Mouse (Mus musculus): ENCODE measurements around the gene Ccsap. TPM values are rescaled to one million over a fixed set of nuclear protein-coding genes. Genes with fewer than 3 reads are reported as not detected.

Gene Ccsap
- polyA plus RNA-seq (2012; fragmentation: generic; extraction: Trizol): 3.3 TPM
- long read RNA-seq, experiment 1, partial matches to known transcripts: 0 of 3 reads
- long read RNA-seq, experiment 1, other reads (novel, unspliced or antisense): 0 of 3 reads
- long read RNA-seq, experiment 2, transcript Ccsap-201 (3 exons, 2,390 nt): major isoform, 10 of 10 reads
- long read RNA-seq, experiment 2, partial matches to known transcripts: 0 of 10 reads
- long read RNA-seq, experiment 2, other reads (novel, unspliced or antisense): 0 of 10 reads

- Histone ChIP-seq H3K79me2 (ENCODE audit: control insufficient read depth, insufficient read depth) (peaks cover 11% of the 10 kb centered on the region), H3ac (ENCODE audit: control insufficient read depth, insufficient read length, low read depth) (peak within 1 kb of the TSS; percentile 78), H3K27me3 (ENCODE audit: control insufficient read depth, insufficient read depth, insufficient read length) (peaks cover 5% of the 10 kb centered on the region), H3K4me3 (ENCODE audit: insufficient read depth, poor library complexity, severe bottlenecking) (peak within 1 kb of the TSS; percentile 72), H3K79me3 (ENCODE audit: low read depth) (peaks cover 3% of the 10 kb centered on the region), H3K36me3 (ENCODE audit: control insufficient read depth, insufficient read depth) (no peaks in the 10 kb centered on the region)
- no peak for TF ChIP-seq MYOG (IDR thresholded peaks at IDR 0.05; ENCODE audit: control insufficient read depth, extremely low read depth, insufficient read length)
- no peak for TF ChIP-seq CEBPB (IDR thresholded peaks at IDR 0.05; ENCODE audit: low read depth)
- TF ChIP-seq MYOD1 (IDR thresholded peaks at IDR 0.05; ENCODE audit: control insufficient read depth, insufficient read length, low read depth): no peak
- TF ChIP-seq MAX (IDR thresholded peaks at IDR 0.05): no peak
These were observed at the start of gene Ccsap for GRCm38 (mm10) chr8:123859648-123860259. Gene Ccsap (minus strand): TSS chr8:123860209.

- Histone ChIP-seq H3K4me3 (ENCODE audit: insufficient read depth, poor library complexity, severe bottlenecking) (no peak overlapping the region), H3K79me3 (ENCODE audit: low read depth) (no peaks in the 10 kb centered on the region), H3K27me3 (ENCODE audit: control insufficient read depth, insufficient read depth, insufficient read length) (no peaks in the 10 kb centered on the region), H3K79me2 (ENCODE audit: control insufficient read depth, insufficient read depth) (no peaks in the 10 kb centered on the region), H3K36me3 (ENCODE audit: control insufficient read depth, insufficient read depth) (peaks cover 75% of the 10 kb centered on the region), H3ac (ENCODE audit: control insufficient read depth, insufficient read length, low read depth) (no peak overlapping the region)
- TF ChIP-seq MYOD1 (IDR thresholded peaks at IDR 0.05; ENCODE audit: control insufficient read depth, insufficient read length, low read depth) (no peak), CEBPB (IDR thresholded peaks at IDR 0.05; ENCODE audit: low read depth) (no peak), FOSL1 (IDR thresholded peaks at IDR 0.05; ENCODE audit: insufficient read depth, low read length, poor library complexity, severe bottlenecking) (no peak), MYOG (IDR thresholded peaks at IDR 0.05; ENCODE audit: control insufficient read depth, extremely low read depth, insufficient read length) (no peak), USF1 (IDR thresholded peaks at IDR 0.05; ENCODE audit: low read depth) (no peak), MAX (IDR thresholded peaks at IDR 0.05) (no peak), CTCF (IDR thresholded peaks at IDR 0.05; ENCODE audit: control insufficient read depth, insufficient read depth, insufficient read length) (no peak)
These were observed 47.6 kb upstream of the Ccsap start for GRCm38 (mm10) chr8:123907604-123908003.

- Histone ChIP-seq H3K4me3 (ENCODE audit: insufficient read depth, poor library complexity, severe bottlenecking) (no peak overlapping the region), H3K79me3 (ENCODE audit: low read depth) (no peaks in the 10 kb centered on the region), H3K36me3 (ENCODE audit: control insufficient read depth, insufficient read depth) (peaks cover 63% of the 10 kb centered on the region), H3ac (ENCODE audit: control insufficient read depth, insufficient read length, low read depth) (no peak overlapping the region), H3K79me2 (ENCODE audit: control insufficient read depth, insufficient read depth) (no peaks in the 10 kb centered on the region), H3K27me3 (ENCODE audit: control insufficient read depth, insufficient read depth, insufficient read length) (no peaks in the 10 kb centered on the region)
- no peak for TF ChIP-seq USF1 (IDR thresholded peaks at IDR 0.05; ENCODE audit: low read depth)
- TF ChIP-seq MAX (IDR thresholded peaks at IDR 0.05): no peak
- TF ChIP-seq MYOD1 (IDR thresholded peaks at IDR 0.05; ENCODE audit: control insufficient read depth, insufficient read length, low read depth): no peak
- TF ChIP-seq CEBPB (IDR thresholded peaks at IDR 0.05; ENCODE audit: low read depth): no peak
- TF ChIP-seq FOSL1 (IDR thresholded peaks at IDR 0.05; ENCODE audit: insufficient read depth, low read length, poor library complexity, severe bottlenecking): no peak
- TF ChIP-seq CTCF (IDR thresholded peaks at IDR 0.05; ENCODE audit: control insufficient read depth, insufficient read depth, insufficient read length): no peak
- TF ChIP-seq MYOG (IDR thresholded peaks at IDR 0.05; ENCODE audit: control insufficient read depth, extremely low read depth, insufficient read length): no peak
These were observed 42.6 kb upstream of the Ccsap start for GRCm38 (mm10) chr8:123902653-123903052.

GRCm38 (mm10) chr8:123899366-123899765 is 39.4 kb upstream of the Ccsap start:
- H3K36me3 ChIP-seq (ENCODE audit: control insufficient read depth, insufficient read depth): peaks cover 37% of the 10 kb centered on the region
- H3K79me2 ChIP-seq (ENCODE audit: control insufficient read depth, insufficient read depth): no peaks in the 10 kb centered on the region
- H3K27me3 ChIP-seq (ENCODE audit: control insufficient read depth, insufficient read depth, insufficient read length): no peaks in the 10 kb centered on the region
- H3ac ChIP-seq (ENCODE audit: control insufficient read depth, insufficient read length, low read depth): no peak overlapping the region
- no peak for TF ChIP-seq CEBPB (IDR thresholded peaks at IDR 0.05; ENCODE audit: low read depth)
- TF ChIP-seq CTCF (IDR thresholded peaks at IDR 0.05; ENCODE audit: control insufficient read depth, insufficient read depth, insufficient read length): no peak
- TF ChIP-seq USF1 (IDR thresholded peaks at IDR 0.05; ENCODE audit: low read depth): no peak
- TF ChIP-seq MAX (IDR thresholded peaks at IDR 0.05): no peak
- no peak for TF ChIP-seq MYOD1 (IDR thresholded peaks at IDR 0.05; ENCODE audit: control insufficient read depth, insufficient read length, low read depth)
- TF ChIP-seq FOSL1 (IDR thresholded peaks at IDR 0.05; ENCODE audit: insufficient read depth, low read length, poor library complexity, severe bottlenecking): no peak
- no peak for TF ChIP-seq MYOG (IDR thresholded peaks at IDR 0.05; ENCODE audit: control insufficient read depth, extremely low read depth, insufficient read length)
- H3K4me3 ChIP-seq (ENCODE audit: insufficient read depth, poor library complexity, severe bottlenecking): no peak overlapping the region
- no peaks in the 10 kb centered on the region for H3K79me3 ChIP-seq (ENCODE audit: low read depth)

GRCm38 (mm10) chr8:123898576-123898975 is 38.6 kb upstream of the Ccsap start:
- H3K4me3 ChIP-seq (ENCODE audit: insufficient read depth, poor library complexity, severe bottlenecking): no peak overlapping the region
- TF ChIP-seq MYOG (IDR thresholded peaks at IDR 0.05; ENCODE audit: control insufficient read depth, extremely low read depth, insufficient read length): no peak
- TF ChIP-seq MYOD1 (IDR thresholded peaks at IDR 0.05; ENCODE audit: control insufficient read depth, insufficient read length, low read depth): no peak
- no peak for TF ChIP-seq MAX (IDR thresholded peaks at IDR 0.05)
- TF ChIP-seq FOSL1 (IDR thresholded peaks at IDR 0.05; ENCODE audit: insufficient read depth, low read length, poor library complexity, severe bottlenecking): no peak
- no peak for TF ChIP-seq CTCF (IDR thresholded peaks at IDR 0.05; ENCODE audit: control insufficient read depth, insufficient read depth, insufficient read length)
- TF ChIP-seq USF1 (IDR thresholded peaks at IDR 0.05; ENCODE audit: low read depth): no peak
- TF ChIP-seq CEBPB (IDR thresholded peaks at IDR 0.05; ENCODE audit: low read depth): no peak
- peaks cover 29% of the 10 kb centered on the region for H3K36me3 ChIP-seq (ENCODE audit: control insufficient read depth, insufficient read depth)
- no peaks in the 10 kb centered on the region for H3K79me3 ChIP-seq (ENCODE audit: low read depth)
- no peaks in the 10 kb centered on the region for H3K79me2 ChIP-seq (ENCODE audit: control insufficient read depth, insufficient read depth)
- peaks cover 4% of the 10 kb centered on the region for H3K27me3 ChIP-seq (ENCODE audit: control insufficient read depth, insufficient read depth, insufficient read length)
- H3ac ChIP-seq (ENCODE audit: control insufficient read depth, insufficient read length, low read depth): no peak overlapping the region
